Mouse (Mus musculus): Measurements from ENCODE around the gene Jpt1.

DNA sequence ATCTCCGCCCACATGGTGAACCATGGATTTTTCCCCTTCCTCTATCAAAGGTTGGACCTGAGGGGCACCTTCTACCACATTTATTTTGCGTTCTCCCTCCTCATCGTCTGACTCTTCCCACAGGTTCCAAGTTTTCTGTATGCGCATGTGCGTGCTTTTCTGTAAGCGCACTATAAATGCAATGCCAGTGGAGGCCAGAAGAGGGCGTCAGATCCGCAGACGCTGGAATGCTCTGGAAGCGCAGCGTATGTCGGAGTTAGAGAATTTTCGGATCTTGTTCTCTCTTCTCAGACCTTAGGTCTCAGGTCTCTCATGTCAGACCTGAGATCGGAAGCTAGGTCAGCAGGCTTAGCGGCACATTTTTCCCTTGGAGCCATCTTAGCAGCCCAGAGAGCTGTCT lies 58.6 kb downstream of the Jpt1 start:
- TF ChIP-seq CTCF (IDR thresholded peaks at IDR 0.05): no peak
- no peak for TF ChIP-seq POLR2A (IDR thresholded peaks at IDR 0.05; ENCODE audit: insufficient read depth, low read depth, low read length)

Data from heart, adult 2 months (tissue).